Mouse (Mus musculus): ENCODE measurements at regions not wholly inside any gene's neighbourhood (a gene's known extent, or its start where the extent isn't known, plus 50 kb on each side); places are given as distances from the start of the nearest gene placed in this dataset.
"Not testable (repeated sequence)": the region's sequence is repeated elsewhere in the genome, so short reads cannot be mapped to it uniquely, and the experiment has no call there.

GRCm38 (mm10) chr16:73652976-73653690 is 758.5 kb downstream of the Robo2 start:
- DNase-seq (ENCODE audit: low read depth, low spot score), result no peak

- peak; percentile 68 for DNase-seq (ENCODE audit: low read depth, low spot score)
Measured at GRCm38 (mm10) chr16:73647201-73647782, 764.3 kb downstream of the Robo2 start.

- DNase-seq (ENCODE audit: low read depth, low spot score), result no peak
Measured at GRCm38 (mm10) chr16:73613017-73613416, 798.6 kb downstream of the Robo2 start.

- no peak for DNase-seq (ENCODE audit: low read depth, low spot score)
Measured at GRCm38 (mm10) chr16:73591421-73591820, 820.2 kb downstream of the Robo2 start.

GRCm38 (mm10) chr16:73561216-73561615 is 850.4 kb downstream of the Robo2 start:
- DNase-seq (ENCODE audit: low read depth, low spot score), result no peak

- no peak for DNase-seq (ENCODE audit: low read depth, low spot score)
Measured at GRCm38 (mm10) chr16:73556940-73557339, 854.7 kb downstream of the Robo2 start.

GRCm38 (mm10) chr16:73543651-73544050 is 868.0 kb downstream of the Robo2 start:
- DNase-seq (ENCODE audit: low read depth, low spot score), result no peak

- DNase-seq (ENCODE audit: low read depth, low spot score), result no peak
Measured at GRCm38 (mm10) chr16:73538040-73538439, 873.6 kb downstream of the Robo2 start.

- no peak for DNase-seq (ENCODE audit: low read depth, low spot score)
Measured at GRCm38 (mm10) chr16:73537541-73537940, 874.1 kb downstream of the Robo2 start.

GRCm38 (mm10) chr16:73530191-73530590 is 881.4 kb downstream of the Robo2 start:
- DNase-seq (ENCODE audit: low read depth, low spot score), result peak; percentile 52

GRCm38 (mm10) chr16:73522931-73523330 is 888.7 kb downstream of the Robo2 start:
- not testable (repeated sequence) for DNase-seq (ENCODE audit: low read depth, low spot score)

GRCm38 (mm10) chr16:73504759-73505158 is 906.9 kb downstream of the Robo2 start:
- DNase-seq (ENCODE audit: low read depth, low spot score), result no peak

- DNase-seq (ENCODE audit: low read depth, low spot score), result no peak
Measured at GRCm38 (mm10) chr16:73498636-73499208, 912.9 kb downstream of the Robo2 start.

GRCm38 (mm10) chr16:73483214-73483856 is 928.3 kb downstream of the Robo2 start:
- DNase-seq (ENCODE audit: low read depth, low spot score), result no peak

- DNase-seq (ENCODE audit: low read depth, low spot score), result no peak
Measured at GRCm38 (mm10) chr16:73482176-73482575, 929.4 kb downstream of the Robo2 start.

- no peak for DNase-seq (ENCODE audit: low read depth, low spot score)
Measured at GRCm38 (mm10) chr16:73473502-73473901, 938.1 kb downstream of the Robo2 start.

GRCm38 (mm10) chr16:73471547-73471946 is 940.1 kb downstream of the Robo2 start:
- DNase-seq (ENCODE audit: low read depth, low spot score), result no peak

- DNase-seq (ENCODE audit: low read depth, low spot score), result no peak
Measured at GRCm38 (mm10) chr16:73470535-73470934, 941.1 kb downstream of the Robo2 start.

- DNase-seq (ENCODE audit: low read depth, low spot score), result no peak
Measured at GRCm38 (mm10) chr16:73466296-73466695, 945.3 kb downstream of the Robo2 start.

- DNase-seq (ENCODE audit: low read depth, low spot score), result peak; percentile 70
Measured at GRCm38 (mm10) chr16:73462516-73462915, 949.1 kb downstream of the Robo2 start.

GRCm38 (mm10) chr16:73450634-73451245 is 960.9 kb downstream of the Robo2 start:
- no peak for DNase-seq (ENCODE audit: low read depth, low spot score)

GRCm38 (mm10) chr16:73449836-73450235 is 961.8 kb downstream of the Robo2 start:
- peak; percentile 88 for DNase-seq (ENCODE audit: low read depth, low spot score)
